Mouse (Mus musculus): ENCODE measurements at regions not wholly inside any gene's neighbourhood (a gene's known extent, or its start where the extent isn't known, plus 50 kb on each side); places are given as distances from the start of the nearest gene placed in this dataset.

DNA sequence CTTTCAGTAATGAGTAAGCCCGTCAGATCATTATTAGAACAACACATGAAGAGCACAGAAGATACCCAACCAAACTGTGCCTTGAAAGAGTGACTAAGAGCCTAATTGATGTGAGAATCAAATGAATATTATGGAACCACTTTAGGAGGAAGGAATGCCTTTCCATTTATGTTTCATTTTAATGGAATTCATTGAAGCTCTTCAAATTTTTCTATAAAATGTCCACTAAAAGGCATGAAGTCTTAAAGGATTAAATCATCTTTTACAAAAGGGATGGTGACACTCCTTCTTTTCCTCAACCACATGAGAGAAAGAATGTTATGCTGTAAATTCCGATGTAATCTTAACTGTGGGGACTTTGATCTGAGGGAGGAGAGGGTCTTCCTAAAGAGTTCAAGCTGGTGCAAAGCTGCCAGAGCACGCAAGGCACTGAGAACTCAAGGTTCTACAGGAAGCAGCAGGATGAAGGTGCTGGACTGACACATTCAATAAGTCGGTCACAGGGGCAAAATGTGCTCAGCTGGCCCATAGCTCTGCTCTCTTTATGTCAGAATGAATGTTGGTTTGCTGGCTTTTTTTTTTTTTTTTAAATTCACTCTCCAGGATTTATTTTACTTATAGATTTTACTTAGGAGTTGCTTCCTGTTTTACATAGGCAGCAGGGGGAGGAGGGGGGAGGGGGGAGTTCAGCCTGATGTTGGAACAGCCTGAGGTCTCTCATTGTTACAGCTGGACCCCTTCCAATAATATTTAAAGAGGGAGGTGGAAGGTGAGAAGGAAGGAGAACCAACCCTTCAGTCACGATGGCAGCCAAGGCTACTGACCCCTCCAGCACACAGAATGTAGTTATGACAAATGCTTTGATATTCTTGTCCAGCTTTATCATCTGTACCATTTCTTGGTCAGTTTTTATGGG is 198.8 kb upstream of the Mmadhc start:
- in situ Hi-C loops (cut with MboI; ENCODE audit: low sequenced_read_pairs in 2 of 2, unreplicated experiment in 2 of 2): no loop called here
- H3K9ac ChIP-seq (ENCODE audit: insufficient read depth, low read depth, low read length, poor library complexity, severe bottlenecking): no peak overlapping the region
- no peaks in the 10 kb centered on the region for H3K4me1 ChIP-seq (ENCODE audit: control insufficient read depth in 2 of 2, insufficient read depth in 2 of 2, low read length in 2 of 2, poor library complexity in 1 of 2)
- H3K9me3 ChIP-seq (ENCODE audit: control insufficient read depth, insufficient read depth, low read depth, low read length): no peaks in the 10 kb centered on the region
- H3K4me3 ChIP-seq (ENCODE audit: insufficient read depth in 1 of 2, low read depth in 1 of 2, low read length in 2 of 2, poor library complexity in 1 of 2, severe bottlenecking in 1 of 2): no peak overlapping the region
- TF ChIP-seq HCFC1 (IDR thresholded peaks at IDR 0.05; ENCODE audit: borderline replicate concordance, insufficient read depth, low read length): no peak
- no peak for TF ChIP-seq ZC3H11A (IDR thresholded peaks at IDR 0.05; ENCODE audit: borderline replicate concordance, low read depth, low read length)
- no peak for DNase-seq (ENCODE audit: low read depth, low spot score)
- H3K27ac ChIP-seq (ENCODE audit: insufficient read depth, low read depth, low read length, poor library complexity, severe bottlenecking): no peak overlapping the region
- H3K36me3 ChIP-seq (ENCODE audit: control insufficient read depth, insufficient read depth, low read length, poor library complexity, severe bottlenecking): no peaks in the 10 kb centered on the region

GRCm38 (mm10) chr2:50493597-50494335 is 197.2 kb upstream of the Mmadhc start:
- H3K27ac ChIP-seq (ENCODE audit: insufficient read depth, low read depth, low read length, poor library complexity, severe bottlenecking): no peak overlapping the region
- H3K9me3 ChIP-seq (ENCODE audit: control insufficient read depth, insufficient read depth, low read depth, low read length): no peaks in the 10 kb centered on the region
- H3K9ac ChIP-seq (ENCODE audit: insufficient read depth, low read depth, low read length, poor library complexity, severe bottlenecking): no peak overlapping the region
- H3K4me1 ChIP-seq (ENCODE audit: control insufficient read depth in 2 of 2, insufficient read depth in 2 of 2, low read length in 2 of 2, poor library complexity in 1 of 2): no peaks in the 10 kb centered on the region
- TF ChIP-seq HCFC1 (IDR thresholded peaks at IDR 0.05; ENCODE audit: borderline replicate concordance, insufficient read depth, low read length) (no peak), ZNF384 (IDR thresholded peaks at IDR 0.05; ENCODE audit: low read depth, low read length) (no peak), MAFK (IDR thresholded peaks at IDR 0.05; ENCODE audit: insufficient read depth, low read depth, low read length) (no peak), CHD2 (IDR thresholded peaks at IDR 0.05; ENCODE audit: low read depth, low read length) (no peak), ZC3H11A (IDR thresholded peaks at IDR 0.05; ENCODE audit: borderline replicate concordance, low read depth, low read length) (no peak)
- in situ Hi-C loops (cut with MboI; ENCODE audit: low sequenced_read_pairs in 2 of 2, unreplicated experiment in 2 of 2): no loop called here
- no peak overlapping the region for H3K4me3 ChIP-seq (ENCODE audit: insufficient read depth in 1 of 2, low read depth in 1 of 2, low read length in 2 of 2, poor library complexity in 1 of 2, severe bottlenecking in 1 of 2)
- H3K36me3 ChIP-seq (ENCODE audit: control insufficient read depth, insufficient read depth, low read length, poor library complexity, severe bottlenecking): no peaks in the 10 kb centered on the region
- no peak for DNase-seq (ENCODE audit: low read depth, low spot score)

DNA sequence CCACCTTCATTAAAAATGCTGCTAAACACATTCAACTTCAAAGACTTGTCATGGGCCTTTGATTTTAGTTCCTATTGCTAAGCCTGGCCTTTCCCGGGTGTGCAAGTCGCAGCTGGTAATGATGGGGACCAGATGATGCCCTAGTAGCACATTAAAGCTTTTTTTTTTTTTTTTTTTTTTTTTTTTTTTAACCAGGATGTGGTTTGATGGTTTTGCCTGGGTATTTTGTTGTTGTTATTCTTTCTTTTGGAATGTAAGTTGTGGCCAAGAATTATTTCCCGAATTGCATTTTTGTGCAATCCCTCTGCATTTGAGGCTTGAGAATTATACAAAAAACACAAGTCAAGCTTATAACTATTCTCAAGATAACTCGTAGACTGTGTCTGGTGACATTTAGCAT is 167.2 kb upstream of the Mmadhc start:
- H3K27ac ChIP-seq (ENCODE audit: insufficient read depth, low read depth, low read length, poor library complexity, severe bottlenecking): no peak overlapping the region
- no peaks in the 10 kb centered on the region for H3K4me1 ChIP-seq (ENCODE audit: control insufficient read depth in 2 of 2, insufficient read depth in 2 of 2, low read length in 2 of 2, poor library complexity in 1 of 2)
- in situ Hi-C loops (cut with MboI; ENCODE audit: low sequenced_read_pairs in 2 of 2, unreplicated experiment in 2 of 2): no loop called here
- H3K9ac ChIP-seq (ENCODE audit: insufficient read depth, low read depth, low read length, poor library complexity, severe bottlenecking): no peak overlapping the region
- no peaks in the 10 kb centered on the region for H3K9me3 ChIP-seq (ENCODE audit: control insufficient read depth, insufficient read depth, low read depth, low read length)
- no peak overlapping the region for H3K4me3 ChIP-seq (ENCODE audit: insufficient read depth in 1 of 2, low read depth in 1 of 2, low read length in 2 of 2, poor library complexity in 1 of 2, severe bottlenecking in 1 of 2)
- TF ChIP-seq ZNF384 (IDR thresholded peaks at IDR 0.05; ENCODE audit: low read depth, low read length) (no peak), CHD2 (IDR thresholded peaks at IDR 0.05; ENCODE audit: low read depth, low read length) (no peak), MAFK (IDR thresholded peaks at IDR 0.05; ENCODE audit: insufficient read depth, low read depth, low read length) (no peak), ZC3H11A (IDR thresholded peaks at IDR 0.05; ENCODE audit: borderline replicate concordance, low read depth, low read length) (no peak), HCFC1 (IDR thresholded peaks at IDR 0.05; ENCODE audit: borderline replicate concordance, insufficient read depth, low read length) (no peak)
- no peaks in the 10 kb centered on the region for H3K36me3 ChIP-seq (ENCODE audit: control insufficient read depth, insufficient read depth, low read length, poor library complexity, severe bottlenecking)
- no peak for DNase-seq (ENCODE audit: low read depth, low spot score)

GRCm38 (mm10) chr2:50462378-50462777 is 165.8 kb upstream of the Mmadhc start:
- DNase-seq (ENCODE audit: low read depth, low spot score): no peak
- H3K9me3 ChIP-seq (ENCODE audit: control insufficient read depth, insufficient read depth, low read depth, low read length): no peaks in the 10 kb centered on the region
- no peaks in the 10 kb centered on the region for H3K36me3 ChIP-seq (ENCODE audit: control insufficient read depth, insufficient read depth, low read length, poor library complexity, severe bottlenecking)
- no peaks in the 10 kb centered on the region for H3K4me1 ChIP-seq (ENCODE audit: control insufficient read depth in 2 of 2, insufficient read depth in 2 of 2, low read length in 2 of 2, poor library complexity in 1 of 2)
- H3K9ac ChIP-seq (ENCODE audit: insufficient read depth, low read depth, low read length, poor library complexity, severe bottlenecking): no peak overlapping the region
- TF ChIP-seq HCFC1 (IDR thresholded peaks at IDR 0.05; ENCODE audit: borderline replicate concordance, insufficient read depth, low read length): no peak
- no peak for TF ChIP-seq CHD2 (IDR thresholded peaks at IDR 0.05; ENCODE audit: low read depth, low read length)
- TF ChIP-seq ZNF384 (IDR thresholded peaks at IDR 0.05; ENCODE audit: low read depth, low read length): no peak
- no peak for TF ChIP-seq MAFK (IDR thresholded peaks at IDR 0.05; ENCODE audit: insufficient read depth, low read depth, low read length)
- H3K27ac ChIP-seq (ENCODE audit: insufficient read depth, low read depth, low read length, poor library complexity, severe bottlenecking): no peak overlapping the region
- H3K4me3 ChIP-seq (ENCODE audit: insufficient read depth in 1 of 2, low read depth in 1 of 2, low read length in 2 of 2, poor library complexity in 1 of 2, severe bottlenecking in 1 of 2): no peak overlapping the region
- in situ Hi-C loops (cut with MboI; ENCODE audit: low sequenced_read_pairs in 2 of 2, unreplicated experiment in 2 of 2): no loop called here
